Mouse (Mus musculus) midbrain, embryonic 14.5 days (tissue): Measurements from ENCODE around the gene Trim62. TPM values are rescaled to one million over a fixed set of nuclear protein-coding genes. Genes with fewer than 3 reads are reported as not detected.

Experiments used
- ATAC-seq: fragments of 200-750 bp; cut with Nextera tagmentation; 2 replicates; pipeline ENCODE4 v1.8.0; 2017; ENCODE audit warnings: moderate number of reproducible peaks, moderate library complexity; ENCODE audit not compliant: low FRiP score, low TSS enrichment
- DNase-seq: peaks from one replicate; pipeline ENCODE4 v3.0.0-alpha.2; 2015
- H3K27ac ChIP-seq: fragments of 300-500 bp; sonication (generic); replicated peaks from 2 replicates; pipeline ENCODE4 v1.5.1; 2014; ENCODE audit warnings: mild to moderate bottlenecking, low read depth, low read length, moderate library complexity
- H3K27me3 ChIP-seq: fragments of 300-500 bp; sonication (generic); 2 replicates; pipeline ENCODE4 v1.6.1; 2014; ENCODE audit warnings: low read length, control low read depth, mixed read lengths; ENCODE audit not compliant: control insufficient read depth, insufficient read depth
- H3K36me3 ChIP-seq: fragments of 300-500 bp; sonication (generic); 2 replicates; pipeline ENCODE4 v1.6.1; 2014; ENCODE audit warnings: low read length, control low read depth; ENCODE audit not compliant: control insufficient read depth, insufficient read depth
- H3K4me1 ChIP-seq: fragments of 300-500 bp; sonication (generic); 2 replicates; pipeline ENCODE4 v1.6.1; 2014; ENCODE audit warnings: mild to moderate bottlenecking, antibody characterized with exemption, low read length, control low read depth; ENCODE audit not compliant: control insufficient read depth, insufficient read depth
- H3K4me2 ChIP-seq: fragments of 300-500 bp; sonication (generic); 2 replicates; pipeline ENCODE4 v1.6.1; 2014; ENCODE audit warnings: mild to moderate bottlenecking, low read length, moderate library complexity
- H3K4me3 ChIP-seq: fragments of 300-500 bp; sonication (generic); replicated peaks from 2 replicates; pipeline ENCODE4 v1.5.1; 2014; ENCODE audit warnings: low read depth, low read length
- H3K9ac ChIP-seq: fragments of 300-500 bp; sonication (generic); replicated peaks from 2 replicates; pipeline ENCODE4 v1.6.1; 2014; ENCODE audit warnings: mild to moderate bottlenecking, low read length, moderate library complexity
- H3K9me3 ChIP-seq: fragments of 300-500 bp; sonication (generic); 2 replicates; pipeline ENCODE4 v1.6.1; 2016; ENCODE audit warnings: low read length, control low read depth, mixed read lengths; ENCODE audit not compliant: control insufficient read depth
- WGBS: fragments of 180-500 bp; shearing (Covaris S2); extraction: QIAGEN DNeasy Blood & Tissue Kit; methylation state at CpG from one replicate; pipeline ENCODE4 v1.1.7; 2014; 5-methylcytosine and 5-hydroxymethylcytosine counted together
- polyA plus RNA-seq: library from polyadenylated mRNA; unstranded; fragments of >200 nt; fragmentation: Nextera tagmentation; extraction: Ambion mirVana; gene quantifications from 2 replicates; pipeline ENCODE4 v1.2.1, GENCODE M21; 2014

Trim62 gene
- polyA plus RNA-seq, 1 experiment from 2014 or later = 27.3 TPM

GRCm38 (mm10) chr4:128923603-128924002 is 40.2 kb downstream of the Trim62 start:
- Histone ChIP-seq H3K4me3 (no peak overlapping the region), H3K9me3 (no peaks in the 10 kb centered on the region), H3K36me3 (no peaks in the 10 kb centered on the region), H3K4me1 (0 out of 2 replicates have a peak, but pooled peaks cover 7% of the 10 kb centered on the region), H3K4me2 (no peak overlapping the region), H3K27me3 (no peaks in the 10 kb centered on the region), H3K9ac (no peak overlapping the region), H3K27ac (no peak overlapping the region)
- DNase-seq (no peak), ATAC-seq (no peak)
- WGBS = 93% methylated on average over 3 of the region's 3 CpGs

GRCm38 (mm10) chr4:128924841-128925606 is 41.6 kb downstream of the Trim62 start:
- peak overlapping the region; percentile 34 for H3K4me3 ChIP-seq
- H3K4me1 ChIP-seq = 0 out of 2 replicates have a peak, but pooled peaks cover 7% of the 10 kb centered on the region
- H3K4me2 ChIP-seq = peak overlapping the region; percentile 71
- no peaks in the 10 kb centered on the region for H3K27me3 ChIP-seq
- 13% methylated on average over 36 of the region's 36 CpGs for WGBS
- no peak overlapping the region for H3K27ac ChIP-seq
- H3K36me3 ChIP-seq = no peaks in the 10 kb centered on the region
- ATAC-seq = peak; percentile 82; the same call in 1 of the 2 replicates
- H3K9ac ChIP-seq = peak overlapping the region; percentile 48; the same call in 1 of the 2 replicates
- DNase-seq = peak; percentile 98
- no peaks in the 10 kb centered on the region for H3K9me3 ChIP-seq

GRCm38 (mm10) chr4:128932783-128933182 is 49.4 kb downstream of the Trim62 start:
- H3K9ac ChIP-seq = no peak overlapping the region
- no peak overlapping the region for H3K27ac ChIP-seq
- H3K27me3 ChIP-seq = no peaks in the 10 kb centered on the region
- no peak overlapping the region for H3K4me3 ChIP-seq
- H3K9me3 ChIP-seq = no peaks in the 10 kb centered on the region
- H3K4me1 ChIP-seq = no peaks in the 10 kb centered on the region
- H3K4me2 ChIP-seq = no peak overlapping the region
- WGBS = 75% methylated on average over 7 of the region's 7 CpGs
- no peaks in the 10 kb centered on the region for H3K36me3 ChIP-seq
- no peak for ATAC-seq
- DNase-seq = no peak

GRCm38 (mm10) chr4:128935595-128935994 is 52.2 kb downstream of the Trim62 start:
- H3K4me3 ChIP-seq = no peak overlapping the region
- no peaks in the 10 kb centered on the region for H3K36me3 ChIP-seq
- H3K27me3 ChIP-seq = no peaks in the 10 kb centered on the region
- no peak overlapping the region for H3K4me2 ChIP-seq
- 61% methylated on average over 5 of the region's 5 CpGs for WGBS
- no peaks in the 10 kb centered on the region for H3K4me1 ChIP-seq
- no peak for DNase-seq
- no peak overlapping the region for H3K27ac ChIP-seq
- no peaks in the 10 kb centered on the region for H3K9me3 ChIP-seq
- H3K9ac ChIP-seq = no peak overlapping the region
- ATAC-seq = no peak

DNA sequence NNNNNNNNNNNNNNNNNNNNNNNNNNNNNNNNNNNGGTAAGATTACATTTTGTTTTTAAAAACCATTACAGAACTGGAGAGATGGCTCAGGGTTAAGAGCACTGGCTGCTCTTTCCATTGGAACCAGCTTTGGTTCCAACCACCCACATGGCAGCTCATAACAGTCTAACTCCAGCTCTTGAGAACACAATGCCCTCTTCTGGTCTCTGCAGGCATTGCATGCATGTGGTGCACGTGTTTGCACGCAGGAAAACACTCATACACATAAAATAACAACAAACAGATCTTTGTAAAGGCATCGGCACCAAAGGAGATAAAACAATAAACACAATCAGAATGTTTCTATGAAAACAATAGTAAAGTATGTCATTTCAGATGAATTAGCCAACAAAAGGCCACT is 59.0 kb downstream of the Trim62 start:
- no peaks in the 10 kb centered on the region for H3K27me3 ChIP-seq
- WGBS = 60% methylated on average over 3 of the region's 3 CpGs
- ATAC-seq (no peak), DNase-seq (no peak)
- H3K9me3 ChIP-seq = no peaks in the 10 kb centered on the region
- no peaks in the 10 kb centered on the region for H3K36me3 ChIP-seq
- no peak overlapping the region for H3K27ac ChIP-seq
- no peak overlapping the region for H3K4me2 ChIP-seq
- no peak overlapping the region for H3K4me3 ChIP-seq
- H3K4me1 ChIP-seq = no peaks in the 10 kb centered on the region
- no peak overlapping the region for H3K9ac ChIP-seq

- Histone ChIP-seq H3K9ac (no peak overlapping the region), H3K4me3 (no peak overlapping the region), H3K4me2 (no peak overlapping the region), H3K9me3 (no peaks in the 10 kb centered on the region), H3K4me1 (no peaks in the 10 kb centered on the region), H3K27me3 (no peaks in the 10 kb centered on the region), H3K27ac (no peak overlapping the region), H3K36me3 (no peaks in the 10 kb centered on the region)
- DNase-seq (no peak), ATAC-seq (no peak)
- 73% methylated on average over 9 of the region's 9 CpGs for WGBS
These were observed 63.4 kb downstream of the Trim62 start for GRCm38 (mm10) chr4:128946736-128947135.

DNA sequence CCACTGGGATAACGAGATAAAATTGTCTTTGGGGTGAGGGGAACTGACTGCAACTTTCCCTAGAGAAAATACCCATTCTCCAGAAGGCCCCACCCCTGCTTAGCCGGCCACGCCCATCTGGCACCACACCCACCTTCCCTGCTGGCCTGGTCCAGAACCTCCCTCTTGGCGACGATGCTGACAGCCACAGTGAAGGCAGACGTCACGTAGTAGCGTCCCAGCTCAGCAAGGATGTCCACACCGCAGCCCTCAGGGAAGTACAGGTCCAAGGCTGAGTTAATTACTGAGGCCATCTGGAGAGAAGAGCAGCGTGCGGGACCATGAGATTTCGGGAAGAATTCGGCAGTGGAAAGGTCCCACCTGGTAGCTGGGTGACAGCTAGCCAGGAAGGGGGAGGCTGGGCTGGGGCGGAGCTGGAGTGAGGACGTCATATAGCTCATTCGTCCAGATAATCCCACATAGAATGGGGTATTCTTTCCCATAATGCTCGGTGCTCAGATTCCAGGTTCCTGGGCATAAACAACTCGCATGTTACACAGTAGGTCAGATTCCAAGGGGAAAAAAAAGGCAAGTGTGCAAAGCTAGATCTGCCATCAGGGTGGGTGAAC is 64.0 kb downstream of the Trim62 start:
- ATAC-seq = no peak

DNA sequence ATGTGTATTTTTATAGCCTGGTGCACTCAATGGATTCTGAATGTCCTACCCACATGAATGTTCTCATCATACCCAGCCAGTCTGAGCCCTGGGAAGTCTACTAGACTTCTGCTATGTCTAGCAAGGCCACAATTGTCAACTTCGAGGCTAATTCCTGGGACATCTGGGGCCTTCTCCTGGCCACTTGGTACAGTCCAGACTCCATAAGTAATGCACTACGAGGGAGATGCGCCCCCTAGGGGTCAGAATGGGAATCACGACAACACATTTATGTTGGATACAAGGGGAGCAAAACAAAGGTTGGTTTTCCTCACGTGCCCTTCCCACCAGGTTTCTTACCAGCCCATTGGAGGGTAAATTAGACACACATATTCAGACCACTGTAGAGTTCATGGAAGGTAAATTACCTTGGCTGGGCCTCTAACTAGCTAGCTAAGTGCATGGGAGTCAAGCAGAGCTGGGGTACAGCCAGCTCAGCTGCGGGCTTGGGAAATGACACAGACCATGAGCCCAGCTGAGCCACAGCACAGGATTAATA is 64.8 kb downstream of the Trim62 start:
- H3K4me3 ChIP-seq = no peak overlapping the region
- no peak overlapping the region for H3K4me2 ChIP-seq
- no peak for ATAC-seq
- H3K9me3 ChIP-seq = no peaks in the 10 kb centered on the region
- no peak overlapping the region for H3K9ac ChIP-seq
- no peaks in the 10 kb centered on the region for H3K27me3 ChIP-seq
- H3K36me3 ChIP-seq = no peaks in the 10 kb centered on the region
- DNase-seq = peak; percentile 60
- no peaks in the 10 kb centered on the region for H3K4me1 ChIP-seq
- H3K27ac ChIP-seq = no peak overlapping the region
- WGBS = 30% methylated on average over 6 of the region's 6 CpGs

More for the DNA sequence above, 64.0 kb downstream of the Trim62 start:
- Histone ChIP-seq H3K9me3 (no peaks in the 10 kb centered on the region), H3K27me3 (no peaks in the 10 kb centered on the region), H3K4me3 (no peak overlapping the region), H3K27ac (no peak overlapping the region), H3K4me2 (0 out of 2 replicates have a peak overlapping the region, but pooled peaks have one; percentile 18), H3K9ac (no peak overlapping the region), H3K4me1 (no peaks in the 10 kb centered on the region), H3K36me3 (no peaks in the 10 kb centered on the region)
- DNase-seq = no peak
- WGBS = 18% methylated on average over 18 of the region's 18 CpGs
